Comparison of ENCODE assay signal across 31 mouse cellular contexts in the genomic region with DNA sequence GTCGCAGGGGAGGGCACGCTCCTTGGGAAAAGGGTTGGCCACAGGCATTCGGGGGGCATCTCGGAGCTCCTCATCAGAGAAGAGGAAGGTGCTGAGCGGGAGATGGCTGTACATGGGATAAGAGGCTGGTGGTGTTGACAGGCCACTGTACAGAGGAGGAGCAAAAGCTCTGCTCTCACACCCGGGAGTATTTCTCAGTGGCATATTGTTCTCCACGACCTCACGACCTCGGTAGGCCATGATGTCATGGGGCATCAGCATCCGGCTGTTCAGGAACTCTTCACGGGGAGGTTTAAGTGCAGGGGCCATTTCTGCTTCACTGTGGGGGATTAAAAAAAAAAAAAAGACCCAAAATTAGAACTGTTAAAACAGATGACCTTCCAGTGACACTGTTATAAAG. TPM values are rescaled to one million over a fixed set of nuclear protein-coding genes. Genes with fewer than 3 reads are reported as not detected.
A peak's percentile ranks its signal among the peaks of the same experiment; 100 is the strongest.
DNase-seq lines count a peak whose midpoint lies in the region; ATAC-seq and TF ChIP-seq lines count a peak whose summit lies in the region.
"Had no signal": no experiment of that assay in that cellular context is flagged by ENCODE, and none has a peak within 500 bp of the region (broad histone marks: within the 10 kb centered on the region; RNA-seq: fewer than 3 reads in every experiment).

No protein-coding gene starts in this region.

- no peak overlapping the region for H3K4me3 ChIP-seq in heart, embryonic 14.5 days (ENCODE audit: control insufficient read depth in 1 of 2, insufficient read depth in 1 of 2, low read depth in 1 of 2, low read length in 2 of 2)
- no peak overlapping the region for H3K4me3 ChIP-seq in heart, embryonic 10.5 days
- peak overlapping the region; percentile 15; the same call in 1 of the 2 replicates for H3K4me3 ChIP-seq in liver, postnatal 0 days (ENCODE audit: low read depth, low read length)
- no peak overlapping the region for H3K4me3 ChIP-seq in liver, embryonic 11.5 days (ENCODE audit: low read depth, low read length)
- H3K4me3 ChIP-seq: embryonic facial prominence, embryonic 15.5 days; forebrain, embryonic 12.5 days; heart, embryonic 13.5 days had no signal

- 22% methylated on average over 11 of the region's 11 CpGs for WGBS in heart, embryonic 14.5 days
- WGBS in heart, embryonic 10.5 days, result 45% methylated on average over 11 of the region's 11 CpGs
- 70% methylated on average over 11 of the region's 11 CpGs for WGBS in liver, postnatal 0 days (ENCODE audit: insufficient replicate concordance)
- 78% methylated on average over 11 of the region's 11 CpGs for WGBS in liver, embryonic 11.5 days

- H3K27me3 ChIP-seq in heart, embryonic 14.5 days (ENCODE audit: control insufficient read depth, insufficient read depth, low read length), result no peaks in the 10 kb centered on the region
- no peaks in the 10 kb centered on the region for H3K27me3 ChIP-seq in heart, embryonic 10.5 days (ENCODE audit: insufficient read depth, poor library complexity, severe bottlenecking)
- H3K27me3 ChIP-seq in liver, postnatal 0 days (ENCODE audit: insufficient read depth, low read length), result no peaks in the 10 kb centered on the region
- H3K27me3 ChIP-seq in liver, embryonic 11.5 days (replicated peaks; ENCODE audit: control insufficient read depth, insufficient read depth, low read length), result no peaks in the 10 kb centered on the region
- H3K27me3 ChIP-seq: embryonic facial prominence, embryonic 15.5 days; forebrain, embryonic 12.5 days; heart, embryonic 13.5 days had no signal

- peaks cover 25 to 27% of the 10 kb centered on the region in 2 experiments for H3K4me1 ChIP-seq in heart, embryonic 14.5 days (ENCODE audit: control insufficient read depth in 2 of 2, insufficient read depth in 2 of 2, low read length in 2 of 2)
- H3K4me1 ChIP-seq in heart, embryonic 10.5 days, result peaks cover 33% of the 10 kb centered on the region
- no peaks in the 10 kb centered on the region for H3K4me1 ChIP-seq in liver, postnatal 0 days (ENCODE audit: insufficient read depth)
- H3K4me1 ChIP-seq in liver, embryonic 11.5 days (replicated peaks; ENCODE audit: control insufficient read depth, insufficient read depth, low read length), result no peaks in the 10 kb centered on the region
- H3K4me1 ChIP-seq: forebrain, embryonic 12.5 days had no signal

- H3K9ac ChIP-seq in heart, embryonic 14.5 days (ENCODE audit: low read length), result no peak overlapping the region
- no peak overlapping the region for H3K9ac ChIP-seq in liver, postnatal 0 days (replicated peaks)
- no peak overlapping the region for H3K9ac ChIP-seq in liver, embryonic 11.5 days (ENCODE audit: low read depth, low read length)
- H3K9ac ChIP-seq: embryonic facial prominence, embryonic 15.5 days; forebrain, embryonic 12.5 days; forebrain, postnatal 0 days; heart, embryonic 13.5 days; hindbrain, embryonic 14.5 days; liver, embryonic 14.5 days; lung, embryonic 14.5 days had no signal

- peak; percentile 4 for DNase-seq in cerebellum, adult 9-10 months
- no peak for DNase-seq in cerebellum, postnatal 36 days
- no peak for DNase-seq in heart, embryonic 10.5 days (ENCODE audit: low spot score)
- no peak for DNase-seq in liver, postnatal 0 days
- DNase-seq in liver, embryonic 11.5 days (ENCODE audit: low spot score), result no peak
- no peak for DNase-seq in kidney, postnatal 10 days
- DNase-seq in adrenal gland, postnatal 25 days, result no peak
- DNase-seq: adrenal gland, postnatal 10 days; cerebellum, adult 11 months; forebrain, postnatal 0 days; gastrocnemius, postnatal 10 days; heart, postnatal 36 days; kidney, adult 8-10 months; layer of hippocampus, postnatal 36 days; left cerebral cortex, postnatal 4 days; lung, embryonic 14.5 days; lung, postnatal 14 days; thymus, adult 2 months had no signal

- H3K27ac ChIP-seq in heart, embryonic 14.5 days (replicated peaks in 1 of 2; ENCODE audit: control insufficient read depth in 1 of 2, insufficient read depth in 1 of 2, low read depth in 2 of 2, low read length in 2 of 2), result no peak overlapping the region
- H3K27ac ChIP-seq in heart, embryonic 10.5 days, result no peak overlapping the region
- no peak overlapping the region for H3K27ac ChIP-seq in liver, postnatal 0 days (ENCODE audit: low read depth)
- H3K27ac ChIP-seq in liver, embryonic 11.5 days (ENCODE audit: low read depth, low read length), result no peak overlapping the region
- H3K27ac ChIP-seq: embryonic facial prominence, embryonic 15.5 days; forebrain, embryonic 12.5 days; heart, embryonic 13.5 days; hindbrain, embryonic 14.5 days; kidney, postnatal 0 days; liver, embryonic 14.5 days had no signal

- no peaks in the 10 kb centered on the region; the same call in 1 of the 2 replicates for H3K9me3 ChIP-seq in heart, embryonic 14.5 days (ENCODE audit: control insufficient read depth, low read length)
- no peaks in the 10 kb centered on the region for H3K9me3 ChIP-seq in heart, embryonic 10.5 days
- H3K9me3 ChIP-seq in liver, postnatal 0 days (ENCODE audit: low read length), result peaks cover under 1% of the 10 kb centered on the region; the same call in 1 of the 2 replicates
- no peaks in the 10 kb centered on the region for H3K9me3 ChIP-seq in liver, embryonic 11.5 days (ENCODE audit: control insufficient read depth, low read length)
- H3K9me3 ChIP-seq: embryonic facial prominence, embryonic 15.5 days; forebrain, embryonic 12.5 days; heart, embryonic 13.5 days had no signal

- no peak for TF ChIP-seq EP300 in liver, postnatal 0 days (IDR thresholded peaks at IDR 0.05; ENCODE audit: low read depth)

- no peak overlapping the region for H3K4me2 ChIP-seq in heart, embryonic 14.5 days (ENCODE audit: low read length)
- H3K4me2 ChIP-seq in liver, postnatal 0 days (ENCODE audit: low read depth, low read length), result peak overlapping the region; percentile 62
- no peak overlapping the region for H3K4me2 ChIP-seq in liver, embryonic 11.5 days
- H3K4me2 ChIP-seq: embryonic facial prominence, embryonic 15.5 days; forebrain, embryonic 12.5 days; heart, embryonic 13.5 days; hindbrain, embryonic 14.5 days; lung, embryonic 14.5 days had no signal

- peak; percentile 24; the same call in 1 of the 2 replicates for ATAC-seq in heart, embryonic 14.5 days (ENCODE audit: insufficient number of reproducible peaks, insufficient read depth, low FRiP score, low read depth)
- ATAC-seq in liver, postnatal 0 days, result no peak
- no peak for ATAC-seq in liver, embryonic 11.5 days (replicated peaks; ENCODE audit: low FRiP score)
- ATAC-seq: forebrain, postnatal 0 days; midbrain, embryonic 16.5 days had no signal

- no peak for TF ChIP-seq CTCF in liver, postnatal 0 days (IDR thresholded peaks at IDR 0.05; ENCODE audit: low read depth)

- 0 out of 2 replicates have a peak, but pooled peaks cover 3% of the 10 kb centered on the region for H3K36me3 ChIP-seq in heart, embryonic 14.5 days (ENCODE audit: control insufficient read depth, insufficient read depth, low read length)
- no peaks in the 10 kb centered on the region for H3K36me3 ChIP-seq in heart, embryonic 10.5 days
- peaks cover 12% of the 10 kb centered on the region for H3K36me3 ChIP-seq in liver, postnatal 0 days (replicated peaks; ENCODE audit: insufficient read depth, low read length)
- H3K36me3 ChIP-seq in liver, embryonic 11.5 days (ENCODE audit: control insufficient read depth, insufficient read depth, low read length), result no peaks in the 10 kb centered on the region; the same call in 1 of the 2 replicates
- H3K36me3 ChIP-seq: forebrain, embryonic 12.5 days; G1E had no signal

RNA-seq across cellular contexts. Expression of a gene that starts 15.4 kb away (rescaled TPM):
- not detected in 2 replicates for polyA plus RNA-seq in heart, embryonic 14.5 days (2014; fragmentation: Nextera tagmentation; extraction: Ambion mirVana)
- not detected in 2 replicates for polyA plus RNA-seq in heart, embryonic 10.5 days (2016; fragmentation: Nextera tagmentation; extraction: Ambion mirVana)
- polyA plus RNA-seq in liver, postnatal 0 days (2015; fragmentation: Nextera tagmentation; extraction: Ambion mirVana), result not detected in 2 replicates
- not detected in 2 replicates for polyA plus RNA-seq in liver, embryonic 11.5 days (2014; fragmentation: Nextera tagmentation; extraction: Ambion mirVana)
- total RNA-seq in adrenal gland, postnatal 25 days (2021), result not detected in 2 replicates
- total RNA-seq: adrenal gland, postnatal 10 days; common myeloid progenitor, adult 5-6 weeks; forebrain, postnatal 0 days; G1E; gastrocnemius, postnatal 10 days; granulocyte monocyte progenitor cell, adult 5-6 weeks; heart, postnatal 36 days; layer of hippocampus, postnatal 36 days; left cerebral cortex, postnatal 4 days had no signal
- polyA plus RNA-seq: embryonic facial prominence, embryonic 15.5 days; forebrain, embryonic 12.5 days; forebrain, postnatal 0 days; G1E; heart, embryonic 13.5 days; hindbrain, embryonic 14.5 days; kidney, postnatal 0 days; large intestine, adult 2 months; liver, embryonic 14.5 days; lung, embryonic 14.5 days; midbrain, embryonic 16.5 days; neural tube, embryonic 11.5 days; thymus, adult 2 months had no signal

RNA-seq across cellular contexts. Expression of a gene that starts 15.8 kb away (rescaled TPM):
- 0.27 and 0.49 TPM in 2 replicates for polyA plus RNA-seq in heart, embryonic 14.5 days (2014; fragmentation: Nextera tagmentation; extraction: Ambion mirVana)
- 0.05 and 0.11 TPM in 2 replicates for polyA plus RNA-seq in heart, embryonic 10.5 days (2016; fragmentation: Nextera tagmentation; extraction: Ambion mirVana)
- 0.46 and 0.69 TPM in 2 replicates for polyA plus RNA-seq in liver, postnatal 0 days (2015; fragmentation: Nextera tagmentation; extraction: Ambion mirVana)
- 0.38 and 0.42 TPM in 2 replicates for polyA plus RNA-seq in liver, embryonic 11.5 days (2014; fragmentation: Nextera tagmentation; extraction: Ambion mirVana)
- total RNA-seq in adrenal gland, postnatal 25 days (2021), result 47.5 and 61.7 TPM in 2 replicates
- polyA plus RNA-seq: G1E had no signal

RNA-seq across cellular contexts. Expression of a gene that starts 40.7 kb away (rescaled TPM):
- not detected in 2 replicates for polyA plus RNA-seq in heart, embryonic 14.5 days (2014; fragmentation: Nextera tagmentation; extraction: Ambion mirVana)
- not detected in 2 replicates for polyA plus RNA-seq in heart, embryonic 10.5 days (2016; fragmentation: Nextera tagmentation; extraction: Ambion mirVana)
- not detected in 2 replicates for polyA plus RNA-seq in liver, postnatal 0 days (2015; fragmentation: Nextera tagmentation; extraction: Ambion mirVana)
- not detected in 2 replicates for polyA plus RNA-seq in liver, embryonic 11.5 days (2014; fragmentation: Nextera tagmentation; extraction: Ambion mirVana)
- total RNA-seq in adrenal gland, postnatal 25 days (2021), result not detected in 2 replicates
- total RNA-seq: adrenal gland, postnatal 10 days; common myeloid progenitor, adult 5-6 weeks; G1E; gastrocnemius, postnatal 10 days; granulocyte monocyte progenitor cell, adult 5-6 weeks; heart, postnatal 36 days had no signal
- polyA plus RNA-seq: G1E; heart, embryonic 13.5 days; hindbrain, embryonic 14.5 days; kidney, postnatal 0 days; large intestine, adult 2 months; liver, embryonic 14.5 days; lung, embryonic 14.5 days; neural tube, embryonic 11.5 days; thymus, adult 2 months had no signal
